Mouse (Mus musculus): ENCODE results near the gene Iqsec2. TPM values are rescaled to one million over a fixed set of nuclear protein-coding genes. Genes with fewer than 3 reads are reported as not detected.

Iqsec2 gene
- total and polyA plus RNA-seq, 3 experiments: 0.19 to 1.7 TPM; not detected in 1

GRCm38 (mm10) chrX:152161404-152161803 is 17.3 kb downstream of the Iqsec2 start:
- no peaks in the 10 kb centered on the region for H3K9me3 ChIP-seq (replicated peaks; ENCODE audit: insufficient read depth, low read length)
- H3K36me3 ChIP-seq (ENCODE audit: control insufficient read depth in 1 of 2, insufficient read depth in 2 of 2, low read length in 2 of 2): no peaks in the 10 kb centered on the region
- no peak overlapping the region for H3K9ac ChIP-seq (ENCODE audit: control insufficient read depth, low read depth, low read length, poor library complexity, severe bottlenecking)
- H3K27ac ChIP-seq (ENCODE audit: control insufficient read depth, low read depth, low read length): no peak overlapping the region
- no peak for TF ChIP-seq USF1 (IDR thresholded peaks at IDR 0.05; ENCODE audit: low read depth, low read length)
- no peak for TF ChIP-seq ELF1 (IDR thresholded peaks at IDR 0.05; ENCODE audit: low read depth, low read length)
- TF ChIP-seq MYC (IDR thresholded peaks at IDR 0.05; ENCODE audit: low read depth, low read length): no peak
- no peak for TF ChIP-seq UBTF (IDR thresholded peaks at IDR 0.05; ENCODE audit: borderline replicate concordance, insufficient read depth, low read depth, low read length)
- no peak for TF ChIP-seq ETS1 (IDR thresholded peaks at IDR 0.05; ENCODE audit: low read depth, low read length)
- no peak for TF ChIP-seq SMC3 (IDR thresholded peaks at IDR 0.05; ENCODE audit: low read depth, low read length)
- no peak for TF ChIP-seq USF2 (IDR thresholded peaks at IDR 0.05; ENCODE audit: borderline replicate concordance in 1 of 2, insufficient read depth in 1 of 2, low read depth in 1 of 2, low read length in 2 of 2)
- TF ChIP-seq E2F4 (IDR thresholded peaks at IDR 0.05; ENCODE audit: borderline replicate concordance, low read depth, low read length): no peak
- TF ChIP-seq HCFC1 (IDR thresholded peaks at IDR 0.05; ENCODE audit: low read depth, low read length): no peak
- TF ChIP-seq ZNF384 (IDR thresholded peaks at IDR 0.05; ENCODE audit: low read depth, low read length): no peak
- no peak for TF ChIP-seq JUND (IDR thresholded peaks at IDR 0.05; ENCODE audit: low read depth, low read length)
- no peak for TF ChIP-seq BHLHE40 (IDR thresholded peaks at IDR 0.05; ENCODE audit: borderline replicate concordance, low read depth, low read length)
- TF ChIP-seq GABPA (IDR thresholded peaks at IDR 0.05; ENCODE audit: low read depth, low read length): no peak
- TF ChIP-seq SIN3A (IDR thresholded peaks at IDR 0.05; ENCODE audit: low read length): no peak
- TF ChIP-seq MAX (IDR thresholded peaks at IDR 0.05; ENCODE audit: low read length): no peak
- no peak for TF ChIP-seq MAZ (IDR thresholded peaks at IDR 0.05; ENCODE audit: low read depth, low read length)
- no peak for TF ChIP-seq NELFE (IDR thresholded peaks at IDR 0.05; ENCODE audit: low read depth, low read length)
- TF ChIP-seq CHD1 (IDR thresholded peaks at IDR 0.05; ENCODE audit: low read depth, low read length): no peak
- no peak for TF ChIP-seq TBP (IDR thresholded peaks at IDR 0.05; ENCODE audit: low read depth, low read length)
- H3K79me2 ChIP-seq (ENCODE audit: control insufficient read depth, insufficient read depth, low read length, poor library complexity): no peaks in the 10 kb centered on the region
- H3K27me3 ChIP-seq (ENCODE audit: control insufficient read depth in 1 of 2, insufficient read depth in 2 of 2, low read length in 2 of 2): no peaks in the 10 kb centered on the region
- H3K4me3 ChIP-seq (ENCODE audit: control insufficient read depth in 1 of 2, insufficient read depth in 1 of 2, low read depth in 2 of 2, low read length in 2 of 2): no peak overlapping the region
- H3K4me1 ChIP-seq (ENCODE audit: control insufficient read depth in 1 of 2, insufficient read depth in 2 of 2, low read length in 2 of 2): no peaks in the 10 kb centered on the region
- DNase-seq (ENCODE audit: low read depth, low spot score): no peak

- Histone ChIP-seq H3K27ac (ENCODE audit: control insufficient read depth, low read depth, low read length) (no peak overlapping the region), H3K4me1 (ENCODE audit: control insufficient read depth in 1 of 2, insufficient read depth in 2 of 2, low read length in 2 of 2) (no peaks in the 10 kb centered on the region)
Observed at GRCm38 (mm10) chrX:152164061-152164460, 20.0 kb downstream of the Iqsec2 start.

More at GRCm38 (mm10) chrX:152164061-152164460, 20.0 kb downstream of the Iqsec2 start:
- Histone ChIP-seq H3K4me3 (ENCODE audit: control insufficient read depth in 1 of 2, insufficient read depth in 1 of 2, low read depth in 2 of 2, low read length in 2 of 2) (no peak overlapping the region), H3K9me3 (replicated peaks; ENCODE audit: insufficient read depth, low read length) (no peaks in the 10 kb centered on the region), H3K36me3 (ENCODE audit: control insufficient read depth in 1 of 2, insufficient read depth in 2 of 2, low read length in 2 of 2) (no peaks in the 10 kb centered on the region), H3K79me2 (ENCODE audit: control insufficient read depth, insufficient read depth, low read length, poor library complexity) (no peaks in the 10 kb centered on the region), H3K27me3 (ENCODE audit: control insufficient read depth in 1 of 2, insufficient read depth in 2 of 2, low read length in 2 of 2) (peaks cover 0 to 1% of the 10 kb centered on the region in 2 experiments; a peak in 1 of 4 replicates), H3K9ac (ENCODE audit: control insufficient read depth, low read depth, low read length, poor library complexity, severe bottlenecking) (no peak overlapping the region)
- no peak for DNase-seq (ENCODE audit: low read depth, low spot score)
- no peak for TF ChIP-seq BHLHE40 (IDR thresholded peaks at IDR 0.05; ENCODE audit: borderline replicate concordance, low read depth, low read length)
- TF ChIP-seq JUND (IDR thresholded peaks at IDR 0.05; ENCODE audit: low read depth, low read length): no peak
- no peak for TF ChIP-seq MXI1 (IDR thresholded peaks at IDR 0.05; ENCODE audit: low read depth, low read length)
- TF ChIP-seq ZKSCAN1 (IDR thresholded peaks at IDR 0.05; ENCODE audit: low read depth, low read length): no peak

All from MEL (cell line).